Mouse (Mus musculus) lung, postnatal 0 days (tissue): ENCODE measurements around the gene 4632433K11Rik. TPM values are rescaled to one million over a fixed set of nuclear protein-coding genes. Genes with fewer than 3 reads are reported as not detected.
A peak's percentile ranks its signal among the peaks of the same experiment; 100 is the strongest.

Source experiments
- ATAC-seq: fragments of 200-750 bp; cut with Nextera tagmentation; 2 replicates; pipeline ENCODE4 v1.8.0; 2017; ENCODE audit warnings: moderate library complexity
- DNase-seq: peaks from one replicate; pipeline ENCODE4 v3.0.0-alpha.2; 2016; ENCODE audit warnings: low spot score
- H3K27ac ChIP-seq: fragments of 300-500 bp; sonication (generic); 2 replicates; pipeline ENCODE4 v1.5.1; 2014; ENCODE audit warnings: antibody characterized with exemption, mild to moderate bottlenecking, low read length, mixed read lengths
- H3K27me3 ChIP-seq: fragments of 300-500 bp; sonication (generic); replicated peaks from 2 replicates; pipeline ENCODE4 v1.6.1; 2014; ENCODE audit warnings: low read length, mixed read lengths; ENCODE audit not compliant: insufficient read depth
- H3K36me3 ChIP-seq: fragments of 300-500 bp; sonication (generic); 2 replicates; pipeline ENCODE4 v1.6.1; 2014; ENCODE audit warnings: low read length, mixed read lengths; ENCODE audit not compliant: insufficient read depth
- H3K4me1 ChIP-seq: fragments of 300-500 bp; sonication (generic); 2 replicates; pipeline ENCODE4 v1.6.1; 2014; ENCODE audit warnings: antibody characterized with exemption, low read depth, low read length, mixed read lengths; ENCODE audit not compliant: insufficient read depth
- H3K4me2 ChIP-seq: fragments of 300-500 bp; sonication (generic); replicated peaks from 2 replicates; pipeline ENCODE4 v1.6.1; 2014; ENCODE audit warnings: low read depth, mild to moderate bottlenecking, low read length, moderate library complexity, mixed read lengths
- H3K4me3 ChIP-seq: fragments of 300-500 bp; sonication (generic); 2 replicates; pipeline ENCODE4 v1.5.1; 2014; ENCODE audit warnings: low read depth, low read length
- H3K9ac ChIP-seq: fragments of 300-500 bp; sonication (generic); replicated peaks from 2 replicates; pipeline ENCODE4 v1.6.1; 2014; ENCODE audit warnings: low read depth, mild to moderate bottlenecking
- H3K9me3 ChIP-seq: fragments of 300-500 bp; sonication (generic); 2 replicates; pipeline ENCODE4 v1.6.1; 2016; ENCODE audit warnings: low read length, mixed read lengths
- CTCF ChIP-seq: IDR thresholded peaks from 2 replicates; pipeline ENCODE4 v1.5.1; 2016; ENCODE audit warnings: antibody characterized with exemption, mild to moderate bottlenecking
- EP300 ChIP-seq: IDR thresholded peaks from 2 replicates; pipeline ENCODE4 v1.6.1; 2016; ENCODE audit warnings: antibody characterized with exemption, mild to moderate bottlenecking, control low read depth
- WGBS: fragments of 180-500 bp; shearing (Covaris S2); extraction: QIAGEN DNeasy Blood & Tissue Kit; methylation state at CpG from one replicate; pipeline ENCODE4 v1.1.7; 2014; 5-methylcytosine and 5-hydroxymethylcytosine counted together
- polyA plus RNA-seq: library from polyadenylated mRNA; unstranded; fragments of >200 nt; fragmentation: Nextera tagmentation; extraction: Ambion mirVana; gene quantifications from 2 replicates; pipeline ENCODE4 v1.2.1, GENCODE M21; 2015

The 4632433K11Rik gene
- polyA plus RNA-seq, 1 experiment from 2014 or later = not detected

- Histone ChIP-seq H3K4me3 (peak overlapping the region; percentile 53; the same call in 1 of the 2 replicates), H3K9ac (no peak overlapping the region), H3K9me3 (no peaks in the 10 kb centered on the region), H3K27me3 (no peaks in the 10 kb centered on the region), H3K27ac (peak overlapping the region; percentile 94; the same call in 1 of the 2 replicates), H3K4me1 (no peaks in the 10 kb centered on the region), H3K36me3 (peaks cover 9% of the 10 kb centered on the region), H3K4me2 (peak overlapping the region; percentile 41)
- WGBS = 83% methylated on average over 8 of the region's 8 CpGs
- DNase-seq (no peak), ATAC-seq (no peak)
- TF ChIP-seq EP300 (no peak), CTCF (no peak)
Observed at GRCm38 (mm10) chr7:5037467-5037866, 3.5 kb downstream of the 4632433K11Rik start.

GRCm38 (mm10) chr7:5038109-5038732 lies 4.3 kb downstream of the 4632433K11Rik start, which contains the start of gene Zfp784:
Gene Zfp784 (minus strand): TSS chr7:5038446.
- peak within 1 kb of the TSS; percentile 41 for H3K4me2 ChIP-seq
- peak within 1 kb of the TSS; percentile 94 for H3K27ac ChIP-seq
- 3% methylated on average over 47 of the region's 48 CpGs for WGBS
- no peaks in the 10 kb centered on the region for H3K9me3 ChIP-seq
- H3K27me3 ChIP-seq = no peaks in the 10 kb centered on the region
- DNase-seq (peak; percentile 96), ATAC-seq (peak; percentile 99)
- TF ChIP-seq CTCF (no peak), EP300 (no peak)
- peak within 1 kb of the TSS; percentile 60 for H3K9ac ChIP-seq
- H3K36me3 ChIP-seq = peaks cover 3% of the 10 kb centered on the region; the same call in 1 of the 2 replicates
- peak within 1 kb of the TSS; percentile 53 for H3K4me3 ChIP-seq
- H3K4me1 ChIP-seq = no peaks in the 10 kb centered on the region

GRCm38 (mm10) chr7:5038940-5039339 lies 5.0 kb downstream of the 4632433K11Rik start:
- no peak for TF ChIP-seq EP300
- TF ChIP-seq CTCF = no peak
- Histone ChIP-seq H3K27me3 (no peaks in the 10 kb centered on the region), H3K4me1 (no peaks in the 10 kb centered on the region), H3K9ac (no peak overlapping the region), H3K36me3 (0 out of 2 replicates have a peak, but pooled peaks cover 2% of the 10 kb centered on the region), H3K27ac (no peak overlapping the region), H3K4me2 (peak overlapping the region; percentile 41), H3K9me3 (no peaks in the 10 kb centered on the region), H3K4me3 (peak overlapping the region; percentile 53; the same call in 1 of the 2 replicates)
- WGBS = 27% methylated on average over 5 of the region's 5 CpGs
- DNase-seq (no peak), ATAC-seq (no peak)

GRCm38 (mm10) chr7:5044981-5045380 lies 11.1 kb downstream of the 4632433K11Rik start:
- Histone ChIP-seq H3K4me1 (no peaks in the 10 kb centered on the region), H3K36me3 (no peaks in the 10 kb centered on the region), H3K27me3 (no peaks in the 10 kb centered on the region), H3K4me2 (no peak overlapping the region), H3K27ac (no peak overlapping the region), H3K9ac (no peak overlapping the region), H3K4me3 (no peak overlapping the region), H3K9me3 (no peaks in the 10 kb centered on the region)
- TF ChIP-seq CTCF (no peak), EP300 (no peak)
- no peak for ATAC-seq
- WGBS = 68% methylated on average over 2 of the region's 2 CpGs
- DNase-seq = no peak

GRCm38 (mm10) chr7:5046112-5046511 lies 12.2 kb downstream of the 4632433K11Rik start:
- Histone ChIP-seq H3K9me3 (no peaks in the 10 kb centered on the region), H3K9ac (no peak overlapping the region), H3K4me3 (no peak overlapping the region), H3K36me3 (no peaks in the 10 kb centered on the region), H3K27me3 (no peaks in the 10 kb centered on the region), H3K4me2 (no peak overlapping the region), H3K4me1 (peaks cover 5% of the 10 kb centered on the region; the same call in 1 of the 2 replicates), H3K27ac (no peak overlapping the region)
- DNase-seq (no peak), ATAC-seq (no peak)
- TF ChIP-seq EP300 (no peak), CTCF (peak; percentile 6; the same call in 1 of the 2 replicates)
- WGBS = 65% methylated on average over 2 of the region's 2 CpGs

- H3K9ac ChIP-seq = no peak overlapping the region
- H3K4me2 ChIP-seq = no peak overlapping the region
- ATAC-seq (0 out of 2 replicates have a peak, but pooled peaks have one; percentile 27), DNase-seq (peak; percentile 86)
- TF ChIP-seq EP300 (no peak), CTCF (peak; percentile 66)
- no peaks in the 10 kb centered on the region for H3K36me3 ChIP-seq
- no peaks in the 10 kb centered on the region for H3K9me3 ChIP-seq
- WGBS = 24% methylated on average over 2 of the region's 2 CpGs
- H3K27ac ChIP-seq = no peak overlapping the region
- peaks cover 10% of the 10 kb centered on the region; the same call in 1 of the 2 replicates for H3K4me1 ChIP-seq
- H3K4me3 ChIP-seq = no peak overlapping the region
- no peaks in the 10 kb centered on the region for H3K27me3 ChIP-seq
Observed at GRCm38 (mm10) chr7:5047313-5047712, 13.4 kb downstream of the 4632433K11Rik start.
